Mouse (Mus musculus) ES-Bruce4 (cell line): ENCODE data around the gene Acrbp. TPM values are rescaled to one million over a fixed set of nuclear protein-coding genes. Genes with fewer than 3 reads are reported as not detected.
"Not testable (repeated sequence)": the region's sequence is repeated elsewhere in the genome, so short reads cannot be mapped to it uniquely, and the experiment has no call there.

ENCODE experiments used
- H3K27ac ChIP-seq: 2 replicates; pipeline ENCODE4 v1.5.1; 2012; ENCODE audit warnings: low read length, inconsistent platforms; ENCODE audit not compliant: insufficient read depth
- H3K27me3 ChIP-seq: 2 replicates; pipeline ENCODE4 v1.6.1; 2012; ENCODE audit warnings: mild to moderate bottlenecking, low read length, inconsistent platforms; ENCODE audit not compliant: control insufficient read depth, poor library complexity, insufficient read depth, severe bottlenecking
- H3K36me3 ChIP-seq: 2 replicates; pipeline ENCODE4 v1.6.1; 2012; ENCODE audit warnings: inconsistent platforms, mild to moderate bottlenecking, low read length, moderate library complexity; ENCODE audit not compliant: control insufficient read depth, poor library complexity, insufficient read depth, severe bottlenecking
- H3K4me1 ChIP-seq: one replicate; pipeline ENCODE4 v1.8.1; 2011; ENCODE audit warnings: low read length; ENCODE audit not compliant: control insufficient read depth, insufficient read depth
- H3K4me3 ChIP-seq: 2 replicates; pipeline ENCODE4 v1.5.1; 2011; ENCODE audit warnings: low read depth, mild to moderate bottlenecking, low read length
- H3K9ac ChIP-seq: 2 replicates; pipeline ENCODE4 v1.6.1; 2012; ENCODE audit warnings: low read depth, mild to moderate bottlenecking, inconsistent platforms; ENCODE audit not compliant: poor library complexity, severe bottlenecking
- H3K9me3 ChIP-seq: replicated peaks from 2 replicates; pipeline ENCODE4 v1.6.1; 2012; ENCODE audit warnings: mild to moderate bottlenecking, low read length, inconsistent platforms; ENCODE audit not compliant: control insufficient read depth, poor library complexity, insufficient read depth, severe bottlenecking
- CTCF ChIP-seq: IDR thresholded peaks from one replicate; pipeline ENCODE4 v1.8.1; 2011; ENCODE audit warnings: low read depth, low read length
- EP300 ChIP-seq: IDR thresholded peaks from 2 replicates; pipeline ENCODE4 v1.6.1; 2011; ENCODE audit warnings: low read depth, low read length; ENCODE audit not compliant: insufficient read depth
- POLR2A ChIP-seq: IDR thresholded peaks from one replicate; pipeline ENCODE4 v1.8.1; 2011; ENCODE audit warnings: low read length; ENCODE audit not compliant: insufficient read depth
- polyA plus RNA-seq: library from polyadenylated mRNA; stranded (reverse); fragments of >200 nt; gene quantifications from 2 replicates; pipeline ENCODE4 v1.2.4, GENCODE M21; 2011; ENCODE audit warnings: low read depth; ENCODE audit not compliant: missing spikeins, insufficient read depth, insufficient read length

The Acrbp gene
- polyA plus RNA-seq, 1 experiment, result 25.3 TPM

DNA sequence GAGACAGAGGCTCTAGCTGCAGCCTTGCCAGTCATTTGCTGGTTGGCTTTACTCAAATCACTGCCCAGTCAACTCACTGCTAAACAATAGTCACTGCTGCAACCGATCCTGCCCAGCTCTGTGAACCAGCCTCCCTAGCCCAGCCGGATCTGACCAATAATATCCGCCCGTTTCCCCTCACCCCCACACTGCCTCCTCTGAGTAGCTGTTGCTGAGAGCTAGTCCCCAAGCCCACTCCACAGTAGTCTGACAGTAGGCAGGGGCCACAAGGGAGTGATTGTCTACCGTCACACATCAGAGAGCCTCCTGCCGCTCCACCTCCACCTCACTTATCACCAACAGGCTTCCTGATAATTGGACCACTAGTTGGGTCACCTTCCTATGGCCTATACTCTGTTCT lies 12.0 kb downstream of the Acrbp start:
- H3K9ac ChIP-seq, result no peak overlapping the region
- H3K27ac ChIP-seq, result no peak overlapping the region
- TF ChIP-seq POLR2A, result no peak
- TF ChIP-seq CTCF, result no peak
- TF ChIP-seq EP300, result no peak
- no peak overlapping the region for H3K4me3 ChIP-seq
- peaks cover 3% of the 10 kb centered on the region for H3K4me1 ChIP-seq
- no peaks in the 10 kb centered on the region for H3K27me3 ChIP-seq
- no peaks in the 10 kb centered on the region for H3K36me3 ChIP-seq
- H3K9me3 ChIP-seq, result no peaks in the 10 kb centered on the region

DNA sequence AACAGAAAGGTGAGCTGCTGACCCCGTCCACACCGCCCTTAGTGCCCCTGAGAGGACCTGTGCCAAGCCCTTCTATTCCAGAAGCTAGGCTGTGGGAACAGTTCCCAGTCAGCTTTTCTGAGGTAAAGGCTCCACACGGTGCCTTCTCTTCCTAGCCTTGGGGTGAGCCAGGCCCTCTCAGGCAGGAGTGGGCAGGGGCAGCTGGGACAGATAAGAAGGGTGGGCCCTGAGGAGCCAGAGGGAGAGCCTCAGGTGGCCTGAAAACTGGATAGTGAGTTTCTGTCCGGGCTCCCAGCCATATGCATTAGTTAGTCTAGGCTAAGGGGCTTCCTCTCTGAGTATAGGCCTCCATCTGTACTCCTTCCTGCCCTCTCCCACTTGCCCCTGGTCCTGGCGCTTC lies 13.0 kb downstream of the Acrbp start:
- Histone ChIP-seq H3K4me3 (no peak overlapping the region), H3K27ac (no peak overlapping the region), H3K9ac (no peak overlapping the region), H3K9me3 (no peaks in the 10 kb centered on the region), H3K4me1 (peaks cover 3% of the 10 kb centered on the region), H3K27me3 (no peaks in the 10 kb centered on the region), H3K36me3 (no peaks in the 10 kb centered on the region)
- TF ChIP-seq POLR2A (no peak), EP300 (no peak), CTCF (no peak)

GRCm38 (mm10) chr6:125063906-125064305 lies 14.4 kb downstream of the Acrbp start:
- no peaks in the 10 kb centered on the region for H3K27me3 ChIP-seq
- no peak overlapping the region for H3K4me3 ChIP-seq
- TF ChIP-seq POLR2A (no peak), EP300 (no peak), CTCF (no peak)
- H3K4me1 ChIP-seq, result peaks cover 3% of the 10 kb centered on the region
- no peaks in the 10 kb centered on the region for H3K36me3 ChIP-seq
- no peak overlapping the region for H3K9ac ChIP-seq
- H3K9me3 ChIP-seq, result no peaks in the 10 kb centered on the region
- H3K27ac ChIP-seq, result no peak overlapping the region

DNA sequence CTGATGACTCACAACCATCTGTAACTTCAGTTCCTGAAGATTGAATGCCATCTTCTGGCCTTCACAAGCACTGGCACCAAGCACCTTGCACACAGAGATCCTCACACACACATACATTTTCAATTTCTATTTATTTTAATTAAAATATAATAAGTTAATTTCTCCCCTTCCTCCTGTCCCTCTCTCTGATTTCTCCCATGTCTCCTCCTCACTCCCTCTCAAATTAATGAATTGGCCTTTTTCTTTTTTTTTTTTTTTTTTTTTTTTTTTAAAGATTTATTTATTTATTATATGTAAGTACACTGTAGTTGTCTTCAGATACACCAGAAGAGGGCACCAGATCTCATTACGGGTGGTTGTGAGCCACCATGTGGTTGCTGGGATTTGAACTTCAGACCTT lies 15.7 kb downstream of the Acrbp start:
- not testable (repeated sequence) for H3K36me3 ChIP-seq, H3K9ac ChIP-seq, H3K9me3 ChIP-seq

GRCm38 (mm10) chr6:125067571-125067995 lies 18.1 kb downstream of the Acrbp start, which contains the start of gene Lpar5:
Gene Lpar5, plus strand, starts transcription at chr6:125067920.
- H3K4me1 ChIP-seq, result peaks cover 2% of the 10 kb centered on the region
- TF ChIP-seq POLR2A (no peak), CTCF (no peak), EP300 (no peak)
- no peaks in the 10 kb centered on the region for H3K9me3 ChIP-seq
- H3K9ac ChIP-seq, result peak within 1 kb of the TSS; percentile 4; the same call in 1 of the 2 replicates
- peak within 1 kb of the TSS; percentile 14 for H3K27ac ChIP-seq
- H3K27me3 ChIP-seq, result no peaks in the 10 kb centered on the region
- no peaks in the 10 kb centered on the region for H3K36me3 ChIP-seq
- H3K4me3 ChIP-seq, result peak within 1 kb of the TSS; percentile 58

More for the DNA sequence above, 15.7 kb downstream of the Acrbp start:
- not testable (repeated sequence) for H3K27ac ChIP-seq, H3K4me1 ChIP-seq, H3K27me3 ChIP-seq, H3K4me3 ChIP-seq

DNA sequence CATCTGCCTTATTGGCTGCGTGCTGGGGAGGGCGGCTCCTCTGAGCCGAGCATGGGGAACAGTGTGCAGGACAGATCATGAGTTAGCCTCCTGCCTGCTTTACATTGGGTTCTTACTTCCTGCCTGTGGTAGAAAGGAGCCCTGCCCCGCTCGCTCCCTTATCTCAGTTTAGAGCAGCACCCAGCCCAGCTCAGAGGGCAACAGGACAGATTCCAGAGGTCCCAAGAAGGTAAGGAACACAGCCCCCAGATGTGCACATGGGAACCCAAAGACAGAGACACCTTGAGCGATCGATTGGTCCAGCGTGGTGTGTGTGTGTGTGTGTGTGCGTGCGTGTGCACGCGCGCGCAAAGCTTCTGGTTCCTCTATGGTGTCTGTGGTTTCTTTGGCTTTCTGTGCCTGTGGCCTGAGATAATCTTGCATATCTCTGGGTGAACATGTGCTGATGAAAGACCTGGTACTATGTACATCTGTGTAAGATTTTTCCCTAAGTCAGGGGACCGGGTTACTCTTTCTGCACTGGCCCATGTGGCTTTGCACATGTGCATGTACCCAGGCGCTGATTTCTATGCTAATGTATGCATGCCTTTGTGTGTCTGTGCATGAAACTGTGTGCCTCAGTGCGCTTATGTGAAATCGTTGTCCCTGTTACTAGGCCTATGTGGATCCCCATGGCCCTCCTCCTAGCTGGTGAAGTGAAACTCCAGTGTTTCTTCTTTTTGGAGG lies 21.8 kb downstream of the Acrbp start:
- Histone ChIP-seq H3K27me3 (no peaks in the 10 kb centered on the region), H3K9ac (no peak overlapping the region), H3K4me3 (peak overlapping the region; percentile 36), H3K27ac (0 out of 2 replicates have a peak overlapping the region, but pooled peaks have one; percentile 2), H3K4me1 (peaks cover 2% of the 10 kb centered on the region), H3K9me3 (no peaks in the 10 kb centered on the region), H3K36me3 (no peaks in the 10 kb centered on the region)
- TF ChIP-seq EP300 (no peak), POLR2A (no peak), CTCF (no peak)
